Comparison of ENCODE assay signal across 17 mouse cellular contexts in the genomic region with DNA sequence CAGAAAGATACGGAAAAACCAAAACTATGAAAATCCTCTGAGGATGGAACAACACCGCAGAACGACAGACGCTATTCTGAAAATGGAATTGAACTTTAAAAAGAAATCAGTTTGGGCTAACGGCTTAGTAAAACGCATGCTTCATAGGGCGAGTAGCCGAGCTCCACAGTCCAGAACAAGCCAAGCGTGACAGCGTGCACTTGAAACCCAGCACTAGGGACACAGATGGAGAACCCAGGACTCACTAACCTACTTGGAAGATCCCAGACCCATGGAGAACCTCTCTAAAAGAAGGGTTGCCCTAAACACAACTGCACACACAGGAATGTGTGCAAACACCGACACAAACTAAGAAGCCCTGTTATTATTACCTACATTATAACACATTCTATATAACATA.
"Had no signal": no experiment of that assay in that cellular context is flagged by ENCODE, and none has a peak within 500 bp of the region (broad histone marks: within the 10 kb centered on the region; RNA-seq: fewer than 3 reads in every experiment).

No protein-coding gene starts in this region.

- DNase-seq: lung, adult 18-20 months; lung, embryonic 14.5 days; lung, postnatal 10 days; lung, postnatal 4 days; right cerebral cortex, adult 18-20 months; right cerebral cortex, postnatal 25 days; right cerebral cortex, postnatal 4 days; spleen, adult 18-20 months; thymus, adult 18-20 months; thymus, postnatal 14 days; thymus, postnatal 36 days had no signal

- H3K4me2 ChIP-seq: lung, embryonic 14.5 days; midbrain, embryonic 13.5 days; midbrain, embryonic 15.5 days; neural tube, embryonic 13.5 days; neural tube, embryonic 15.5 days had no signal

- H3K9ac ChIP-seq: lung, embryonic 14.5 days; midbrain, embryonic 13.5 days; midbrain, embryonic 15.5 days; neural tube, embryonic 13.5 days; neural tube, embryonic 15.5 days had no signal

- H3K36me3 ChIP-seq: midbrain, embryonic 10.5 days; midbrain, embryonic 13.5 days; midbrain, embryonic 15.5 days; neural tube, embryonic 13.5 days; neural tube, embryonic 15.5 days had no signal

- ATAC-seq: midbrain, embryonic 13.5 days had no signal

- H3K9me3 ChIP-seq: midbrain, embryonic 10.5 days; midbrain, embryonic 13.5 days; midbrain, embryonic 15.5 days; neural tube, embryonic 13.5 days; neural tube, embryonic 15.5 days had no signal

- H3K27me3 ChIP-seq: midbrain, embryonic 13.5 days; midbrain, embryonic 15.5 days; neural tube, embryonic 13.5 days; neural tube, embryonic 15.5 days had no signal

- H3K27ac ChIP-seq: midbrain, embryonic 10.5 days; midbrain, embryonic 13.5 days; midbrain, embryonic 15.5 days; neural tube, embryonic 13.5 days; neural tube, embryonic 15.5 days had no signal

- H3K4me1 ChIP-seq: midbrain, embryonic 13.5 days had no signal

- H3K4me3 ChIP-seq: midbrain, embryonic 10.5 days; midbrain, embryonic 13.5 days; midbrain, embryonic 15.5 days; myocyte; neural tube, embryonic 13.5 days; neural tube, embryonic 15.5 days had no signal
